Mouse (Mus musculus) small intestine, adult 10 weeks (tissue): ENCODE results near the gene Olfr47. TPM values are rescaled to one million over a fixed set of nuclear protein-coding genes. Genes with fewer than 3 reads are reported as not detected.

Source experiments
- polyA plus RNA-seq: library from polyadenylated mRNA; stranded (reverse); fragments of 350-450 nt; fragmentation: Illumina TruSeq; extraction: RNeasy Lipid Tissue Mini Kit (QIAGEN cat#74804); gene quantifications from one replicate; pipeline ENCODE4 v1.2.3, GENCODE M21; 2014; ENCODE audit warnings: low replicate concordance

Gene Olfr47
- polyA plus RNA-seq = not detected

GRCm38 (mm10) chr6:43231255-43231654 is at the start of gene Olfr47:
TSS of gene Olfr47 (plus strand) at chr6:43231529.

GRCm38 (mm10) chr6:43196781-43197180 is 34.5 kb upstream of the Olfr47 start, which contains the start of gene Olfr435:
TSS of gene Olfr435 (plus strand) at chr6:43197146.

DNA sequence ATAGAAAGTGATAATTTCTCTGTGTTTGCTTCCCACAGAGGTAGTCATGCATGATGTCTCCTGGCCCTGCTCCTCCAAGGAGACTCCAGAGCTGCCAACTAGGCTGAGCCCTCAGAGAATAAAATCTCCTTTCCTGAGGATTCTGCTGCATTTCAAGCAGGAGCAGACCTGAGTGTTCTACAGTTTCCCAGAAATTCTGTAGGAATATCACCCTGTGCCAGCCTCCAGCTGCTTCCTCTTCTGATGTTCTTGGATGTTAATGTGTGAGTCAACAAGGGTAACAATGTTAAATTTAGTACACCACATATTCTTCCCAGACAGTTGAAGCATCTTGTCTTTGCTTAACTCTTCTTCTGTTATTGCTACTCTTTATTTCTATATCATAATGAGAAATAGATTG is 18.5 kb upstream of the Olfr47 start, which contains the start of gene Olfr434:
Gene Olfr434, plus strand, starts transcription at position 149 of the 400 bp plus-strand sequence.

DNA sequence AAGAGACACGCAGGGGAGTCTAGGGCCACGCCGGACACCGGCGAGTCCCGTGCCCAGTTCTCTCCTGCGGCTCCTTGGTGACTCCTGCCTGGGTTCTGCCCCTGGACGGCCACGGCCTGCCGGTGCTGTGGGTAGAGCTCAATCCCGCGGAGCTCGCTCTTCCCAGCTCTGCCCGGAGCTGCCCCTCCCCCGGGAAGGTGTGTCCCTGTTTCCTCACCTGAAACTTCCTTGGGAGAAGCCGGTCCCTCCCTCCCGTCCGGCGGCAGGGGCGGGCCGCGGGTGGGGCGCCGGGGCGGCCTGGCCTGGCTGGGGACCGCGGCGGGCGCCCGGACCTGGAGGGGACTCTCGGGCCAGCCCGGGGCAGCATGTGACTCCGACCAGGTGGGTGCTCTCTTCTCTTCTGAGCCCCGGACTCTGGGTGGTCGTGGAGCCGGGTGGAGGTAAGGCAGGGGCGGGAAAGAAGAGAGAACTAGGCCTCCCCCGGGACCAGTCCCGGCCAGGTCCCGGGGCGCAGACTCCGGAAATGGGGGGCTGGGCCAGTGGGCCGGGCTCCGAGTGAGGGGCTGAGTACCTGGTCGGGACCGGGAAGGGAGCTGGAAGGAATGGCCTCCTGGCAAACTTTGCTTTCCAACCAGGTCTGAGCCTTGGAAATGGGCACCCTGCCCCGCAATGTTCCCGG is 34.2 kb downstream of the Olfr47 start, which contains the start of gene Arhgef5:
Gene Arhgef5, plus strand, starts transcription at position 220 of the 679 bp plus-strand sequence.

Other genes starting within 250 kb of the Olfr47 start
- gene Olfr441, start 125.2 kb upstream of the Olfr47 start, polyA plus RNA-seq = not detected
- gene Olfr237-ps1, start 85.0 kb upstream of the Olfr47 start, polyA plus RNA-seq = not detected
- not detected for gene Olfr437, start 68.2 kb upstream of the Olfr47 start, polyA plus RNA-seq
- gene Olfr13, start 59.4 kb upstream of the Olfr47 start, polyA plus RNA-seq = not detected
- not detected for gene Olfr435, start 34.4 kb upstream of the Olfr47 start, polyA plus RNA-seq
- not detected for gene Olfr434, start 18.5 kb upstream of the Olfr47 start, polyA plus RNA-seq
- gene Arhgef5, start 34.1 kb downstream of the Olfr47 start, polyA plus RNA-seq = 65.3 TPM
- not detected for gene Nobox, start 78.0 kb downstream of the Olfr47 start, polyA plus RNA-seq